Mouse (Mus musculus) mesoderm, embryonic 11.5 days (tissue): ENCODE results near the gene Grin3b.

ENCODE experiments used
- DNase-seq: peaks from one replicate; pipeline ENCODE4 v3.0.0-alpha.2; 2012; ENCODE audit warnings: low read depth, low spot score

Grin3b gene

DNA sequence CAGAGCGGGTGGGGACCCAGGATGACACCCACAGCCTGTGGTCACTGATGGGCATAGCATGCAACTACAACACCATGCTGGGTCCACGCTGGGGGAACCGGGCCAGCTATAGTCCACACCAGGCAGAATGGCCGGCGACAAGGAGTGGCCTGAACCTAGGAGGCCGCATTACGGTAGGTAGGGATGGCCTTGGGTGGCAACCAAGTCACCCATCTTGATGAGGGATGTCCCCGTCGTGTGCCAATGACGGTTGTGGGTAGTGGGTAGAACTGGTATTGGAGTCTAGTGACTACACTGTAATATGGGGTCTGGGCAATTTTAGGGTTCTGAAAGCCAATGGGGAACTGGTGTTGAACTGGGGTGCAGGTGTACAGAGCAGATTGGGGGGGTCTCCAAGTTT is 46.4 kb downstream of the Grin3b start:
- no peak for DNase-seq

DNA sequence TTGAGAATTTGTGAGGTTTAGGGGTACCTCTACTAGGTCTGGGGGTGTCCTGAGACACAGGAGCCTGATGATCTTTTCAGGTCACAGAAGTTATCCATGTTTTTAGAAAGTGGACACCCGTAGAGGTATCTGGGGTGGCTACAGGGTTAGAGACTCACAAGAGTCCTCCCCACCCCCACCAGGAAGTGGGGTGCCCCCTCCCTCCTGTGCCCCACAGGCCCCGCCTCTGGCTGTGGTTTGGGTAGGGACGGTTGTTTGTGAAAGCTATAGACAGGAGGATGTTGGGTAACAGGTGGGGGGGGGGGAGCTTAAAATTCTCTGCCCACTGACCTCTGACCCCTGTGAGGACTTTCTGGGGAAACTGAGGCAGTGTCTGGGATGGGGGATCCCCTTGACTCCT is 46.8 kb downstream of the Grin3b start:
- DNase-seq: no peak

DNA sequence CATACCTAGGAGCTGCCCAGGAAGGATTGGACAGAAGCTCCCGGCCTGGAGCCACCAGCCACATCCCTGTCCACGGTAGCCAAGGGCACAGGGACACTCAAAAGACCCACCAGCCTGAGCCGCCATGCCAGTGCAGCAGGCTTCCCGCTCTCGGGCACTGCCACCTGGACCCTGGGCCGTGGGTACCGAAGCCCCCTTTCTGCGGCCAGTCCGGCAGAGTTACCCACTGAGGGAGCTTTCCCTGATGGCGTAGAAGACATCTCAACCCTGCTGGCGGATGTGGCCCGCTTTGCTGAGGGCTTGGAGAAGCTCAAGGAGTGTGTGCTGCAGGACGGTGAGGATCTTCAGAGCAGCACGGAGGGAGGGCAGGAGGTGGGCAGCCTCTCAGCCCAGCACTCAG is 47.3 kb downstream of the Grin3b start:
- no peak for DNase-seq

DNA sequence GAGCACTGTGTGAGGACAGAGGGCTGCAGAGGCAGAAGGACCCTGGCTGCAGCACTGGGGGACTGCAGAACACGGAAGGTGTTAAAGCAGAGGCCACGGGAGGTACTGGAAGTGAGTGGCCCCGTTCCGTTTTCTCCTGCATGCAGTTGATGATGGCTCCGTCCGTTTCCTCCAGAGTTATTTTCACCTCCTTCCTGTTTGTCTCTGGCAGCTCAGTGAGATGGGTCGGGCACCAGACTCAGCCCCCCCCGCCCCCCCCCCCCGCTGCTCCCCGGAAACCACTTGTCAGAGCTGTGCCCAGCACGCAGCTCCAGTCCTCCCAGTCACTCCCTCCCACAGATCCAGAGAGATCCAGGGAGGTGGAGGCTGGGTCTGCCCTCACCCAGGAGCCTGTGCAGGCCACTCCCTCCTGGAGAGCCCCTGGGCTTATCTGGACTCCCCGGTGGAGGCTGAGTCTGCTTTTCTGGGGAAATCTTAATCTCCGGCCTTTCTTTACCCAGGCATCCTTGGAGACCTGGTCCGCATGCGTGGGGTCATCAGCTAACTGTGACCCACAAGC is 48.3 kb downstream of the Grin3b start:
- DNase-seq: no peak

DNA sequence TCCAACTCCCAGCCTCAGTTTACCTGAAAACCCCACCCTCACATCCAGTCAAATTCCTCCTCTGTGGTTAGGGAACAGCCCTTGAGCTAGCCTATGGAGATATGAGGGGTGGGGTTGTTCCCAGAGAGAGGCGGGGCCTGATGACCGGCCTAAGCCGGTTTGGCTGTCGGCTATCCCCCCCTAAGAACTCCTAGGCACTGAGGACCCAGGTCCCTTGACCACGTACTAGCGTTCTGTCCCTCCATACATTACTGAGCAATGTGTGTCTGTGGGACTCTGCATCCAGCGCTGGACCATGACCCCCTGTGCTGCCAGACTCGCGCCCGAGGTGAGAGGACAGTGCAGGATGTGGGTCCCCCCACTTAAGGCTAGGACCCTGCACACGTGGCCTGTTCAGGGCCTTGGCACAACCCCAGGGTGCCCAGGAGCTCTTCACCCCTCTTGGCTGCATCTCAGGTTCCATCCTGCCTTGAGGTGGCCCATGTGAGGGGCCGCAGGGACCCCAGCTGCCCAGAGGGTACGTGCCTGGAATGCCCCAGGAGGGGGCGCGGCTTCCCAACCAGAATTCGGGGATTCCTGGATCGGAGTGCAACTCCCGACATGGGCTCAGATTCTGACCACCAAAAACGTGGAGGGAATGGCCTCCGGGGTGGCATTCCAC is 49.1 kb downstream of the Grin3b start:
- DNase-seq: peak; percentile 58

DNA sequence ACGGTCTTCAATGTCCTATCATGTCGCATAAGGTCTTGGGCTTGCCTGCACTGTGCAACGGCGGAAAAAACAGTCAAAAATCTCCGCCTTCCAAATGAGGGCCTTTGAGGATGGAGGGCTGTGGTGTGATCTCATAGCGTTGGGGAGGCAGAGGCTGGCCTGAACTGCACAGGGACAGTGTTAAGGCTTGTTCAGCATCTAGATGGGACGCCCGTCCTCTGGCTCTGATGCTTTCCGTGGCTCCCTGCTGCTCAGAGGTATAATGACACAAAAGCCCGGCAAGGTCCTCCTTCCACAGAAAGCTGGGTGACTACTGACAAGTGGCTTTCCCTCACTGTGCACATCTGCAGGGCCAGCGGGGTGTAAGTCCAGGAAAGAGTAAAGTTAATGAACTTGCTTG is 49.7 kb downstream of the Grin3b start:
- DNase-seq: no peak

DNA sequence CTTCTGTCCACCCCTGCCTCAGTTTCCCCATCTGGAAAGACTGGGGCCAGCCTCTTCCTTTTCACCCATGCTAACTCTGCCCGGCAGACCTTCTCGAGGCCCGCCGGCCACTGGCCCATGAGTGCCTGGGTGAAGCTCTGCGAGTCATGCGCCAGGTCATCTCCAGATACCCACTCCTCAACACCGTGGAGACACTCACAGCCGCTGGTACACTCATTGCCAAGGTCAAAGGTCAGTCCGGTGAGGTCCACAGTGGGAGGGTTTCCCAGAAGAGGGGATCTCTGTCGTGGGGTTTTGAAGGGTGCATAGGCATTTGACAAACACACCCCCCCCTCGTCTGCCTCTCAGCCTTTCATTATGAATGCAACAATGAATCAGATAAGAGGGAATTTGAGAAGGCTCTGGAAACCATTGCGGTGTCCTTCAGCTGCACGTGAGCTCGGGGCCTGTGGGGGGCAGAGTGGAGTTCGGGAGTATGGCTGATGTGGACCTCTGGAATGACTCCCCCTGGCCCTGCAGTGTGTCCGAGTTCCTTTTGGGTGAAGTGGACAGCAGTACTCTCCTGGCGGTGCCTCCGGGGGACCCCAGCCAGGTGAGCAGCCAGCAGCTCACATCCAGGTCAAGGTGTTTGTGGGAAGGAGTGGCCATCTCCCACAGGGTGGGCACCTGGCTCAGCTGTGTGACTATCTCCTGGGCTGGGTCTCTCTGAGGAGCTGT is 50.2 kb downstream of the Grin3b start:
- DNase-seq: no peak

DNA sequence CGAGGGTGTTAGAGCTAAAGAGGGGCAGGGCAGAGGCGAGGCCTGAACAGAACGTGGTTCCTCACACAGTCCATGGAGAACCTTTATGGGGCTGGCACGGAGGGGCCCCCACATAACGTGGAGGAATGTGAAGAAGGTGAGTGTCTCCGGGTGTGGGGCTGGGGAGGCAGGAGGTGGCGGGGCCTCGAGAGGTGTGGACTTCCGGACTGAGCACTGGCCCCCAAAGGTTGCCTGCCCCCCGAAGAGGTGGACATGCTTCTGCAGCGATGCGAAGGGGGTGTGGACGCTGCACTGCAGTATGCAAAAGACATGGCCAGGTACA is 50.8 kb downstream of the Grin3b start:
- no peak for DNase-seq

DNA sequence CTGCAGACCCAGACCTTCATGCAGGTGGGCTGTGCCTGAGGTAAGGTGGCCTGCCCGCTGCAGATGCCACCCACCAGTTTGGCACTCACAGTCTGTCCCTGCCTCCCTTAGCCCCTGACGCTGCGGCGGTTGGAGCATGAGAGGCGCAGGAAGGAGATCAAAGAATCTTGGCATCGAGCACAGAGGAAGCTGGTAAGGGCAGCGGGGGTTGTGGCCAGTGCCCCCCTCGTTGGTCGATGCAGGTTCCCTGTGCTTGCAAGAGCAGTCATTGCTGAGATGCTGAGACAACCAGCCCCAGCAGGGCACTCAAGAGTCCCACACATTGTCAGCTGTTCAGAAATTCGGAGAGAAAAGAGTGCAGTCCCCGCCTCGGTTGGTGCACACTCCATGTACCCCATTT is 51.6 kb downstream of the Grin3b start:
- no peak for DNase-seq

DNA sequence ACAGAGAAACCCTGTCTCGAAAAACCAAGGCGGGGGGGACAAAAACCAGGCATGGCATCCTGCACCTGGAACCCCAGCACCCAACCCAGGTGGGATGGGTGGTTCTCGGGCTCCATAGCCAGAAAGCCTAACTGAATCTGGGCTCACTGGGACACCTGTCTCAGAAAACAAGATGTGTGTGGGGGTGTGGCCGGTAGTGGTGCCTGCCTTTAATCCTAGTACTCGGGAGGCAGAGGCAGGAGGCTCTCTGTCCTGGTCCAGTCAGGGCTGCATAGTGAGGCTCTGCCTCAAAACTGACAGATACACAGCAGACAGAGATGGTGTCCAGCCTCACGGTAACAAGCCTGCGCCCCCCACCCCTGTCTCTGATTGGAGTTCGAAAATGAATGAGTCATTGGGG is 52.3 kb downstream of the Grin3b start:
- no peak for DNase-seq

DNA sequence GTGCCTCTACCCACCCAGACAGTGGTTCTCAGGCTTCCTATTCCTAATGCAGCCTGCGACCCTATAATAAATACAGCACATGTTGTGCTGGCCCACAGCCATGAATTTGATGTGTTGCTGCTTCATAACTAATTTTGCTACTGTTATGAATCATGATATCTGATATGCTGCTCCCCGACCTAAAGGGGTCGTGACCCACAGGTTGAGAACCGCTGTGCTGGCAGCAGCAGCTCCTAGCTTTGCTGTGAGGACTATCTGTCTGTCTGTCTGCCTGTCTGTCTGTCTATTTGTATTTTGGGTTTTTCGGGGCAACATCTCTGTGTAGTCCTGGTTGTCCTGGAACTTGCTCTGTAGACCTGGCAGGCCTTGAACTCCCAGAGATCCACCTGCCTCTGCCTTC is 53.2 kb downstream of the Grin3b start:
- no peak for DNase-seq

DNA sequence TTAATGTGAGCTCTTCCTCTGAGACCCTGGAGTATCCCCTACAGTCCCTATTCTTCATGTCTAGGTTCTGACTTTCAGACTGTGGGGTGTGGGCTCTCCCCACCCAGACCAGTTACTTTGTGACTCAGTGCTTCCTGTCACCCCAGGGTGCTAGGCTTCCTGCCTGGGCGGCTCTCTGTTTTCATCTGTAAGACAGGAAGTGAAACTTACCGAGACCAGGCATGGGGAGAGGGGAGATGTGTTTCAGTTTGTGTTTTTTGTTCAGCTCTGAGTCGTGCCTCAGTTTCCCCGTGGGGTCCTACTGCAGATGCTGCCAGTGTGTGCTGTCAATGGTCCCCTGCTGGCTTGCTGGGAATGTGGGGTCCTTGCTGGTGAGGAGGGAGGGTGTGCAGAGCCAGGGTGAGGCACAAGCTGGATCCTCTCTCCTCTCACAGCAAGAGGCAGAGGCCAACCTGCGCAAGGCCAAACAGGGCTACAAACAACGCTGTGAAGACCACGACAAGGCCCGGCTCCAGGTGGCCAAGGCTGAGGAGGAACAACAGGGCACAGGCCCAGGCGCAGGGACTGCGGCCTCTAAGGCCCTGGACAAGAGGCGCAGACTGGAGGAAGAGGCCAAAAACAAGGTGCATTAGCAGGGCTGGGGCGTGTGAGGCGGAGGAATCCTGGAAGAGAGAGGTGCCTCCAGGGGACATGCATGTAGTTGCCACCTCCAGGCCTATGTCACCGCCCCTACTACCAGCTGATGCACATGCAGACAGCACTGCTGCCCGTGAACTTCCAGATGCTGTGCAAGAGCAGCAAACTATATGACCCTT is 53.9 kb downstream of the Grin3b start:
- DNase-seq: no peak

DNA sequence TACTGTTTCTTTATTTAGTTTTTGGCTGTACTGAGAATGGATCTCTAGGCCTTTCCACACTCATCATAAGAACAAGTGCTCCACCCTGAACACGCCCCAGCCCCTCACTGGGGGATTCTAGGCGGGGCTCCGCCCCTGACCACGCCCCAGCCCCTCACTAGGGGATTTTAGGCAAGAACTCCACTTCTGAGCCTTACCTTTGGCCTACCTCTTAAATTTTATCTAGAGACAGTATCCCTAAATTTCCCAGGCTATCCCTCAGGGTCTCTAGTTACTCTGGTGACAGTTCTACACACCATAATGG is 54.5 kb downstream of the Grin3b start:
- DNase-seq: no peak

DNA sequence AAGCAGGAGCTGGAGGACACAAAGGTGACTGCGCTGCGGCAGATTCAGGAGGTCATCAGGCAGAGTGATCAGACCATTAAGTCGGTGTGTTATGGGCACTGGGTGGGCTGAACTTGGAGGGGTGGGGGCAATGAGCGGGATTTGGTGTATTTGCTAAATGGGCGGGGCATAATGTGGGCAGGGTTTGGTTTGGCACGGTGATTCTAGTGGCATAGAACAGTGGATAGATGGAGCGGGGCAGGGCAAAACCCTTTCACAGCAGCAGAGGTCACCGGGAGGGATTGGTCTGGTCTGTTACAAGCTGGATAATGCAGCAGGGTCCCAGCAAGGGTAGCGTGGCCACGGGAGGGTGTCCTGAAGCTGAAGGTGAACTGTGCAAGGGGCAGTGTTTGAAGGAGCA is 54.9 kb downstream of the Grin3b start:
- DNase-seq: no peak

DNA sequence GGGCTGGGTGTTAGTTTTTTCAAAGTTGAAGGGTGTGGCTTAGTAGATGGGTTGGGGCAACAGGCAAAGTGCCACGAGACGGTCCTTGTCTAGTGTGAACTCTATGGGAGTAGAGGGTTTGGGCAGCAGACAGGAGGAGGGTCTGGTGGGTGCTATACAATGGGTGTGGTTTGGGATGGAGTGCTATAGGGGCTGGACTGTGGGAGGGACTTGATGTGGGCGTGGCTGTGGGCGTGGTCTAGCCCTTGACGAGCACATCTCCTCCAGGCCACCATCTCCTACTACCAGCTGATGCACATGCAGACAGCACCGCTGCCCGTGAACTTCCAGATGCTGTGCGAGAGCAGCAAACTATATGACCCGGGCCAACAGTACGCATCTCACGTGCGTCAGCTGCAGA is 55.4 kb downstream of the Grin3b start:
- DNase-seq: peak; percentile 38
